Mouse (Mus musculus) adrenal gland, postnatal 4 days (tissue): ENCODE measurements around the gene Tns3. TPM values are rescaled to one million over a fixed set of nuclear protein-coding genes. Genes with fewer than 3 reads are reported as not detected.

Experiments
- DNase-seq, 2 experiments: peaks; one replicate each; pipeline ENCODE4 v3.0.0; 2021 to 2022; ENCODE audit warnings: low spot score in 2 of 2, mixed read lengths in 2 of 2
- total RNA-seq, 2 experiments: library from RNA; stranded (reverse); gene quantifications; 2 replicates each; pipeline ENCODE4 v1.2.3; 2021

Gene Tns3
- total RNA-seq, 2 experiments from 2014 or later: 67.7 to 81.2 TPM

- DNase-seq: no peak
Measured at GRCm38 (mm10) chr11:8652116-8652714, 12.1 kb downstream of the Tns3 start.

GRCm38 (mm10) chr11:8651448-8652035, 12.8 kb downstream of the Tns3 start:
- no peak for DNase-seq

- DNase-seq: no peak
Measured at GRCm38 (mm10) chr11:8645609-8646008, 18.7 kb downstream of the Tns3 start.

GRCm38 (mm10) chr11:8644272-8644671, 20.1 kb downstream of the Tns3 start:
- DNase-seq: no peak

GRCm38 (mm10) chr11:8641634-8642277, 22.6 kb downstream of the Tns3 start:
- no peak for DNase-seq

GRCm38 (mm10) chr11:8639726-8640125, 24.6 kb downstream of the Tns3 start:
- DNase-seq: no peak

- DNase-seq: no peak
Measured at GRCm38 (mm10) chr11:8639007-8639718, 25.2 kb downstream of the Tns3 start.

- DNase-seq: no peak
Measured at GRCm38 (mm10) chr11:8637469-8638447, 26.6 kb downstream of the Tns3 start.

- no peak for DNase-seq
Measured at GRCm38 (mm10) chr11:8636680-8637079, 27.7 kb downstream of the Tns3 start.

GRCm38 (mm10) chr11:8635778-8636177, 28.6 kb downstream of the Tns3 start:
- no peak for DNase-seq

GRCm38 (mm10) chr11:8634728-8635410, 29.5 kb downstream of the Tns3 start:
- DNase-seq: no peak

GRCm38 (mm10) chr11:8632163-8632562, 32.2 kb downstream of the Tns3 start:
- DNase-seq: no peak

- DNase-seq: no peak
Measured at GRCm38 (mm10) chr11:8629862-8630390, 34.4 kb downstream of the Tns3 start.

- no peak for DNase-seq
Measured at GRCm38 (mm10) chr11:8629326-8629725, 35.0 kb downstream of the Tns3 start.

- DNase-seq: no peak
Measured at GRCm38 (mm10) chr11:8628846-8629253, 35.5 kb downstream of the Tns3 start.

GRCm38 (mm10) chr11:8627156-8627555, 37.2 kb downstream of the Tns3 start:
- DNase-seq: no peak

GRCm38 (mm10) chr11:8626715-8627114, 37.6 kb downstream of the Tns3 start:
- DNase-seq: no peak

GRCm38 (mm10) chr11:8625915-8626604, 38.3 kb downstream of the Tns3 start:
- DNase-seq: no peak

- DNase-seq: no peak
Measured at GRCm38 (mm10) chr11:8625451-8625850, 38.9 kb downstream of the Tns3 start.
